Mouse (Mus musculus) activated CD4-positive, CD25-positive, alpha-beta regulatory T cell (primary cell): ENCODE results near the gene AV320801. TPM values are rescaled to one million over a fixed set of nuclear protein-coding genes. Genes with fewer than 3 reads are reported as not detected.

Experiments
- polyA plus RNA-seq, 2 experiments: library from polyadenylated mRNA; unstranded; fragments of 100-300 nt; shearing (Covaris generic); gene quantifications; one replicate each; pipeline ENCODE4 v1.2.1; 2017

The AV320801 gene
- polyA plus RNA-seq, result not detected

DNA sequence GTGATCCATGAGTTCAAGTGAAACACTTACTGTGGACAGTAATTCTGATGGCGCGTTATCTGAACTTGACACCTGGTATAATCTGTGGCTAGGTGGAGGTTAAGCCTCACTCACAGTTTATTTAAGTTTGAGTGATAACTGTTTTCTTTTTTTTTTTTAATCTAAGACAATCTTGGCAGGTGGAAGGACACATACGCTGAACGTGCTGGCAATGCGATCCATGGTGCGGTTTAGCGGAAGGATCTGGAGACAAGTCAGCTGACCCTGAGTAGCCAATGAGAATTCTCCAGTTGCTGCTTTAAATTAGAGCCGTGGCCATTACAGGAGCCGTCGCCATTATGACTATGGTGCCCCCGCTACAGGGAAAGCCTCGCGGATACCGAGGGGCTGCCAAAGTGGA, at the start of gene AV320801:
TSS of gene AV320801 (plus strand) at position 301 of the 400 bp plus-strand sequence.

Other genes with a start within 250 kb of the AV320801 start
- gene Pramel3, start 192.3 kb upstream of the AV320801 start, polyA plus RNA-seq, result not detected
- not detected for gene Gm5128, start 121.3 kb upstream of the AV320801 start, polyA plus RNA-seq
- gene Gm7903, start 60.8 kb upstream of the AV320801 start, polyA plus RNA-seq, result not detected
- gene Nxf7, start 104.2 kb downstream of the AV320801 start, polyA plus RNA-seq, result not detected
- gene Prame, start 133.1 kb downstream of the AV320801 start, polyA plus RNA-seq, result not detected
- gene Tcp11x2, start 199.2 kb downstream of the AV320801 start, polyA plus RNA-seq, result not detected
- gene Tmsb15a, start 230.7 kb downstream of the AV320801 start, polyA plus RNA-seq, result not detected
- 10 to 100 TPM; 11.2 to 19.8 TPM for gene Armcx5, start 248.1 kb downstream of the AV320801 start, polyA plus RNA-seq
- 10 to 100 TPM; 11.9 to 20.2 TPM for gene Gprasp1, start 248.1 kb downstream of the AV320801 start, polyA plus RNA-seq